Mouse (Mus musculus): Measurements from ENCODE around the gene Trio.

- TF ChIP-seq CTCF (IDR thresholded peaks at IDR 0.05; ENCODE audit: insufficient read depth, low read length), result no peak
- TF ChIP-seq POLR2A (IDR thresholded peaks at IDR 0.05; ENCODE audit: borderline replicate concordance, extremely low read depth, low read depth, low read length), result no peak
These were observed 48.8 kb upstream of the Trio start for GRCm38 (mm10) chr15:28074416-28074970.
